Mouse (Mus musculus) cerebellum, adult 9-11 months (tissue): ENCODE results near the gene Ptger4.
A peak's percentile ranks its signal among the peaks of the same experiment; 100 is the strongest.
"Not testable (repeated sequence)": the region's sequence is repeated elsewhere in the genome, so short reads cannot be mapped to it uniquely, and the experiment has no call there.

Experiments used
- DNase-seq: peaks from one replicate; pipeline ENCODE4 v3.0.0; 2022

Gene Ptger4

DNA sequence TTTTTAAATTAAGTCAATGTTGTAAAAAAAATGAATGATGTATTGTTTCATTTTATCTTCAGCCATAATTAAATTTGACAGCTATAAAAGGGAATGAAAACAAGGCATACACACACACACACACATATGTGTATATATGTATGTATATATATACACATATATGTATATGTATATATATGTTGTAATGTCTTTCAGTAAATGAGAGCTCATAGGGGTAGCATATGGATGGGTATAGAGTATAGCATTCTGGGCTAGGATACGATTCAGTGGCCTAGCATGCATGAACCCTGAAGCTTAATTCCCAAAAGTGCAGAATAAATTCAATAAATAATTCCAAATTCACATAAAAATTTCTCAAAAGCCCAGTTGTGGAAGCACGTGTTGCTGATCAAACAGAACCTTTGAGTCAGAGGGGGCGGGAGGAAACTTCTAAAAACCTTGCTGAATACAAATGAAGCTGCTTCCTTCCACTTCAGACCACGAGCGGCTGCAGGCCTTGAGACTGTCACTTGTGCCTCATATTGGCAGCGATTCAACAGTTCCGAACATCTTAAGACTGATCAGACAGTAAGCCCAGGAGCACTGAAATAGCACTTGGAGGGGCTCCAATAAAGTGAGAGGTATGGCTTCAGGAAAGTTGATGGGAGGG is 6.9 kb downstream of the Ptger4 start:
- no peak for DNase-seq

DNA sequence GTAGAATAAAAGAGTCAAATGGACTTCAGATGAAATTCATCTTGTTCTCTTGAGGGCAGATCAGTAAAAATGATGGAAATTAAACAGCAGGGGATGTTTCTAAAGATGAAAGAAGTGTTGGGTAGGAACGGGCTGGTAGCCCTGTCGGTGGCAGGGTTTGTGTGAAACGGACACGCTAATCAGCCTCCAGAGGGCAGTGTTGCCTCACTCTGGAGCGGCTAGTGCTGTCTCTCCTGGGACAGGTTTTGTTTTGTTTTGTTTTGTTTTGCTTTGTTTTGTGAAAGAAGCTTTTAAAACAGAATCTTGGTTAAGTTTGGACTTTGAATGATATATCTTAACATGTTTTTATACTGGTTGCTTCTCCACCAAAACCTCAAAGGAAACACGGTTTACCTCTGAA is 7.4 kb downstream of the Ptger4 start:
- DNase-seq: peak; percentile 31

DNA sequence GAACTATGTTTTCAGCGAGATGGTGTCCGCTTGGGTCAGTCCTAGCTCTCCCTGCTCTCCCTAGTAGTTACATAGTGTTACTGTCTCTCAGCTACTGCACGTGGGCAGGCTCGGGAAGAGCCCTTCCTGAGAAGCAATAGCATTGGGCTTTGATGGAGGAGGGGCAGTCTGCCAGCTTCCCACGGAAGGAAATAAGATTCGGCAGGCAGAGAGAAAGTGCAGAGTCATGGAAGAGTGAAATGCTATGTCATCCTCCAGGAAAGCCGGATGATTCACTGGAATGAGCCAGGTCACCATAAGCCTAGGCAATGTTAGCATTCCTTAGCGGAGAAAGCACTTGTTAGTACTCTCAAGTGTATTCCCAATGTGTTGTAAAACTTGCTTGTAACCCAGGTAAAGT is 8.5 kb downstream of the Ptger4 start:
- DNase-seq: no peak

DNA sequence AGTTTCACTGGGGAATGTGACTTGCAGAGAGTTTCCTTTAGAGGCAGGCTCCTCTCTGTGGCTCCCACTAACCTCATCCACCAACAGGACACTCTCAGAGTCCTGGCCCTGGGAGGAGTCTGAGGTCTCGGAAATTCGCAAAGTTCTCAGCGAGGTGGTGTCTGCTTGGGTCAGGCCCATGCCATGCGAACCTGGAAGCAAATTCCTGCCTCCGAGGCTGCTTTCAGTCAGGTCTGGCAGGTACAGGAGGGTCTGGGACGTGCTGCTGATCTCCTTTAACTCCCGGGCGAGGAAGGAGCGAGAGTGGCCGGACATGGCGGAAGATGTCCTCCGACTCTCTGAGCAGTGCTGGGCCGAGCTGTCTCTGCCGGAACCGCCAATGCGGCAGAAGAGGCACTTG is 9.3 kb downstream of the Ptger4 start:
- no peak for DNase-seq

DNA sequence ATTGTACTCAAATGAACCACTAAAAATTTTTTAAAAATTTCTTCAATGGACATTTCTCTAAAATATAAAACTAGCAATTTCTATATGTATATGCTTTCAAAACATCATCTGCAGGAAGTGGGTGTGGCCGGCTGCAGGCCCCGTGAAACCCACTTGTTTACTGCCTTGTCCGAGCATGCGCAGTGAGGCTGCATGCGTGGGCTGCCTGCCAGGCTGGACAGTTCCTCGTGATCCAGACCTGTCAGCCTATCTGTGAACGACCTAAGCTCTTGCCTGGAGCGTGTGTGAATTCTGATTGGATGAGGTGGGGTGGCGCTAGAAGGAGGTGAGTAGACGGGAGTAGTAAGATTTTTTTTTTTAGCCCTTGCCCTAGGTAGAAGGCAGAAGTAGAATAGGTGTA is 13.2 kb downstream of the Ptger4 start:
- DNase-seq: not testable (repeated sequence)

DNA sequence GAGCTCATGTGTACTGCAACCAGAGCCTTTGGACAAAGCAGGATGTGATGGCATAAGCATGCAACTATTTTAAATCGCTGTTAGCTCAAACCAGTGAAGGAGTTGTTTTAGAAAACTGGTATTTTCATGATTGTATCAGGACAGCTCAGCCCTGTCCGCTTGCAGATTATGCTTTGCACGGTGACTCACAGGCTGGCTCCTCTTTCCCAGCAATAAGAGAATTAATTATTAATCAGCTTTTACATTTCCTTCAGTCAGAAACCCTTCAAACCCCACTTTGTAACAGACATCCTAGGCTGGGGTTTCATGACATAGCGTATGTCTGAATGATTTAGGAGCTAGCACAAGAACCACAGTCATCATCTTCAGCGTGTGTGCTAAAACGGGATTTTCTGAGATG is 23.5 kb downstream of the Ptger4 start:
- no peak for DNase-seq

DNA sequence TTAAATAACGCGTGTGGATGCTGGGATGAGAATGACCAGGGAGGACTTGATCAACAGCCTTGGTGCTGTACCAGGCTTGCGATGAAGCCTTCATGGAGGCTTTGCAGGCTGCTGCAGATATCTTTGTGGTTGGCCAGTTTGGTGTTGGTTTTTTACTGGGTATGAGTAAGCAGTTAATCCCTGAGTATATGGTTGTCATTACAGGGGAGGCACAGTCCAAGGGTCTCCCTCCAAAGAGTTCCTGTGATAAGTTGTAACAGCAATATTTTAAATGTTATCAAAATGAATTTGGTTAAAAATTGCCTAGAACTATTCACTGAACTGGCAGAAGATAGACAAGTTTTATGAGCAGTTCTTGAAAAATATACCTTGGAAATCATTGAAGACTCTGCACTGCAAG is 34.9 kb downstream of the Ptger4 start:
- DNase-seq: no peak

DNA sequence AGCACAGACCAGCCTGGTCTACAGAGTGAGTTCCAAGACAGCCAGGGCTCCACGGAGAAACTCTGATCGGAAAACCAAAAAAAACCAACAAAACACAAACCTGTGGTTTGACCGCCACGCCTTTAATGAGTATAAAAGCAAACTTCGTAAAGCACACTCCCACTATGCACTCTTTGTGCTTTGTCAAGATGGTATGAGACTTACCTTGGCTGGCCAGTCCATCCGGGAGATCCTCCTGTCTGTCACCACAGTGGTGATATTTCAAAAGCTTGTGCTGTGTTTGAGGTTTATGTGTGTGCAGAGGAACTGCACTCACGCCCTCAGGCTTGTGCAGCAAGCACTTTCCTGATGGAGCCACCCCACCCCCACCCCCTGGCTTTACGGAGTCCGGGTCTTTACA is 38.8 kb downstream of the Ptger4 start:
- no peak for DNase-seq

DNA sequence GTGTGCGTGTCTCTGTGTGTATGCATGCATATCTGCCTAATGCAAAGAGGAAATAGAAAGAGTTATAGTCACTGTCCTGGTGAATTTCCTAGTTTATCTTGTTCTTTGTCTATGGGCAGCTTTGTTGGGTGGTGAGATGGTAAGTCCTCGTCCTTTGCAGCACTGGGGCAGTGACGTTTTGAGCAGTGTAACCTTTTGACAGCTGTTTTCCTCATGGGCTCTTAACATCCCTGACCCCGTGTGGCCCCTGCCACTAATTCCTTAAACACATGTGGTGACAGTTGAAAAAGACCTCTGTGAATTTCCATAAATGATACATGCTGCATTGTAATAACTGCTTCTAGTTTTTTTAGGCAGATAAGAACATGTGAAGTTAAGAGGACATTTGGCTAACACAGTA is 47.3 kb downstream of the Ptger4 start:
- DNase-seq: no peak

DNA sequence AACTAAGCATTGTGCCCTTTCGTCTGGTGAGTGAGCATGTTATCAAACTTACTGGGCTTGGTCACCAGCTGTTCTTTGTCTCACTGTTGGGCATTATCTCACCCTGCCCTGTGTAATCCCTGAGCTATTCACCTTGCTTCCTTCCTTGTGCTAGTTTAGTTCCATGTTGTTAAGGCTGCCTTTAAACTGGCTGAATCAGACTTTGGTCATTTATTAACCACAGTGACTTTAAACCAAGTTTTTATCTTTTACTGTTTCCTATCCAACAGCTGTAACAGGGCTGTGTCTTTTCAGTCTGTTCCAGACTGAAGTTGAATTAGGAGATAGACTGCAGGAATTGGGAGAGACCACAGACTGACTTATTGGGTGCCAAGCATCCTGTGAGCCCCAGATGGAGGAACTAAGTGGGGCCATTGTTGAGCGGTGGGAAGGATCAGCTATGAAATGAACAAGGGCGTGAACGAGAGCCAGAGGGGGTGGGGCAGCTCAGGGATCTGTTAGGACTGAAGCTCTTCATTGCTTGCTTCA is 47.9 kb downstream of the Ptger4 start:
- DNase-seq: no peak

DNA sequence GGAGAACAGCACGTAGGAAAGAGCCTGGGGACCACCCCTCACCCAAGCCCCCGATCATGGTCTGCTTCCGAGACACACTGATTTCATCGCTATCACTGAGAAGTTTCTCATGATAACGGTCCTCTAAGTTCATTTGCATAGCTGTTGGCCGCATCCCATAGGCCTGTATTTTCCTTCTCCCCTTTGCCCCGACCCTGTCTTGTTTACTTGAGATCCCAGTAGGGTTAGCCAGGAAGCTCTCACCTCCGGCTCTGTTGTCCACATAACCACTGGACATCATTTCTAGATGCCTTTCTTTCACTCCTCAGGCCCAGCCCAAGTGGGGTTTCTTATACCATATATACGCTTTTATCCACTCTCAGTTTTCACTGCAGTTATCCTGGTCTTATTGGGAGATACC is 49.1 kb downstream of the Ptger4 start:
- DNase-seq: no peak

DNA sequence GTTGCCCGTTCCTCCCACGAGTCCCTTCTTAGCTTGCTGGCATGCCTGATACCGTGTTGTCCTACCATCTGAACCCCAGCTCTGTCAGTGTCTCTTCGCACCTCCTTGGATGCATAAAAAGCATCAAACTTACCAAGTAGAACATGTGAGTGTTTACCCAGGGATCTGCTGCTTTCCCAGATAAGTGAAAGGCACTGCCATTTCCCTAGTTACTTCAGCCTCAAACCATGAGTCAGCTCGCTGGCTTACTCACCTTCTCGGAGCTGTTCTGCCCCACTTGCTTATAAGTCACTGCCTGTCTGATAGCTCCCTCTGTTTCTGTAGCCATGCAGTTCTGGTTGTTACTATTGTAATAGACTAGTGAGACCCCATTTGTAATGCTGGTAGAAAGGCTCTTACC is 49.5 kb downstream of the Ptger4 start:
- no peak for DNase-seq

DNA sequence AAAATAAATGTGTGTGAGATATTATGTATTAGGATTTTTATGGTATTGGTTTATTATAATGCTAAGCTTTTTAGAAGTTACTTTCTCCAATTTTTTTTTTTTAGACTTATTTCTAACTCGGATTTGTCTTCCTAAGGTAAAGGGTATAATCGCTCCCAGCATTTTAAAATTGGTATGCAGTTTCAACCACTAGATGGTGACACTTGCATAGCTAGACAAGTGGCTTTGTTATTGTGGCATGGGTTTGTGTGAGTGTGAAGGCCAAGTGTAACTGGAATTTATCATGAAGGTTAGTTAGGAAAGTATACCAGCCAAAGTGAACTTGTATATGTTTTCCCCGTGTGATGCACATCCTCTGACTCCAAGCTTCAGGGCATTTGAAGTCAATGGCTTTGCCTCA is 50.2 kb downstream of the Ptger4 start:
- DNase-seq: no peak

DNA sequence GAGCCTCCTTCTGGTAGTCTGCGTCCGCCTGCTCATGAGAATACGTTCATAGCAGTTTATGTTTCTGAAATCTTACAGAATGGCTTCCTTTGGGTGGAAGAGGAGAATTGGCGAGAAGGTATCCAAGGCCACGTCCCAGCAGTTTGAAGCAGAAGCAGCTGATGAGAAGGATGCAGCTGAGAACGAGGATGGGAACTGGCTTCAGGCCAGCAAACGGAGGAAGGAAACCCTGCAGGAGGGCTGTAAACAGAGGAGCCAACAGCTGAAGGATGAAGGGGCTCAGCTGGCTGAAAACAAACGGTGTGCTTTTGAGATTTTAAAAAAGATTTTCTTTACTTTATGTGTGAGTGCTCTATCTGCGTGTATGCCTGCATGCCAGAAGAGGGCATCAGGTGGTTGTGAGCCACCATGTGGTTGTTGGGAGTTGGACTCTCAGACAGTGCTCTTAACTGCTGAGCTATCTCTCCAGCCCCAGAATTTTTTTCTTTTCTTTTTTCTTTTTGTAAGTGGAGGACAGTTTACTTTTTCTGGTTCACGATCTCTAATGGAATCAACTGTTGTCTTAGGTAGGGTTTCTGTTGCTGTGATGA is 54.4 kb downstream of the Ptger4 start:
- peak; percentile 19 for DNase-seq

DNA sequence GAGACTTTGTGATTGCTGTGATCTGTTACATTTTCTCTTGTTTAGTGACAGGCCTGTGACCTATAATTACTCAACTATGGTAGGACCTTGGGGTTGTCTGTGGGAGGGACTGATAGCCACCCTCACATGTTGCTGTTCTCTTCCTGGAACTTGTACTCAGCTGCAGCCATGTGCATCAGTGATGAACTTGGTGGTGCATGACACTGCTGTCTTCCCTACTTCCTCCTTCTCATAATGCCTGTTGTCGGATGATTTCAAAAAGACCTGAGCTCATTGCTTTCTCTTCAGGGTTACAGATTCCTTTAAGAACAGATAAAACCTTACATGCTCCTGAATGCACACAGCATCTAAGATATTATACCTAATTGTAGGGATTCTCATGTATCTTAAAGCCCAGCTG is 56.0 kb downstream of the Ptger4 start:
- DNase-seq: no peak

DNA sequence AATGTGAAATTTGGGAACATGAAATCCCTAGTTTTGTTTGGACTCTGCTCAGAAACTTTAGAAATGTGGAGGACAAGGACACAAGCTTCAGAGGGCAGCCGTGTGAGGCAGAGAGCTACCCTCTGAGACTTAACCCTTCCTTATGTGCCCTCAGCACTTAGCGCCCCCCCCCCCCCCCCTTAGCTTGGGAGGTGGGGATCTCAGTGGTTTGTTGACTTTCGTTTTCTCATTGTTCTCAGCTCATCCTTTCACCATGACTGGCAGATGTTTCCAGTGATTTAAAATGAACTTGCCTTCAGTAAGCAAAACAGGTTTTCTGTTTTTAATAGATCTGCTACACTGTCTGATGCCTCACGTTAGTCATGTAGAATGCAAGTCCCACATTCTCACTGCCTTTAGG is 56.9 kb downstream of the Ptger4 start:
- no peak for DNase-seq

DNA sequence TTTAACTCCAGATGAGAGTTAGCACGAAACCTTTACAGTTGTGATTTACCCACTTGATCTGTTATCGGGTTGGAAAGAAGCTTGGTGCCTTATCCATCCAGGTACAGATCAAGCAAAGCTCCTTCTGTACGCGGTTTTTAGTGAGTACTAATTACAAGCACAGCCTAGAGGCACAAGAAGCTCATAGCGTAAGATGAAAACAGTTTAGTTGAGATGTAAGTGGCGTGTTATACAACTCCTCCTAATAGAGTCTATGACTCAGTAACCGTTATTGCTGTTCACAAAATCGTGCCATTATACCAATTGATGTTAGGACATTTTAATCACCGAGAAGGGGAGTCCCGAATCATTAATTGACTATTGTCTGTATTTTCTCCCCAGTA is 57.7 kb downstream of the Ptger4 start:
- no peak for DNase-seq

DNA sequence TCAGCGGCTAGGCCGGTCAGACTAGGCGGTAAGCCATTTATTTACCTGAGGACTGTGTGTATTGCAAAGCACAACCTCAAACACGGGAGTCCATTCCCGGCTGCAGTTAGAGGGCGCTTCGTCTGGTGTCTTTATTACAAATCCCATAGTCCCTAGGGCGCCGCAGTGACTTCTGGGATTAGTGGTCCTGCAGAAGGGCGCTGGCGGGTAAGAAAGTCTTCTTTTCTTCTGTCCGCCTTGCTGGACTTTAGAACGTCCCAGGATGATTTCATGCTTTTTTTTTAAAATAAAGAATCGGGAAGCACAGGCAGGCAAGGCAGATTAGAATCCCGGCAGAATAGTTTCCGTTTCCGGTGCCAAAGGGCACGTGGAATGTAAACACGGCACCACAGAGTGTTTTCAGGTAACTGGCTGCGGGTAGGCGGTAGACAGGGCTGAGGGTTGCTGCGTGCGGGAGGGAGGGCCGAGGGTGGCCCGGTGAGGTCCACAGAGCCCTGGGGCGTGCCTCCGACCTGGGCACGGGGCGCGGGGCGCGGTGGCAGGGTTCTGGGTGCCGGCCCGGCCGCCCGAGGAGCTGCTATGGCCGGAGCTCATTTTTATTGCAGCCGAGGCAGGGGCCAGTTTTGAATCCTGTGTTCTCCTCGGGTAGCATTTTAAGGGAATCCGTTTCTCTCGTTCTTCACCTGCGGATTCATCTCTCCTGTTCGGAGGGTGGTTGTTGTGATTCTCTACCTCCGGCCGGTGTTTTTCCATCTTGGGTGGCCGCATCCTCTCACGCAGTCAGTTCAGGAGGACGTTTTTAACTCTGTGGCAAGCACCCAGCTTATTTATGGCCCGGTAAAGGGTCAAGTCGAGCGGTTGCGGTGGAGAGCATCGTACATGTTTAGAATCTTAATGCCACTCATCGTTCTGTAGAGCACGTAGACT is 58.4 kb downstream of the Ptger4 start, which contains the start of gene Ttc33:
Gene Ttc33, plus strand, starts transcription at position 160 of the 927 bp plus-strand sequence.
- DNase-seq: peak; percentile 84

DNA sequence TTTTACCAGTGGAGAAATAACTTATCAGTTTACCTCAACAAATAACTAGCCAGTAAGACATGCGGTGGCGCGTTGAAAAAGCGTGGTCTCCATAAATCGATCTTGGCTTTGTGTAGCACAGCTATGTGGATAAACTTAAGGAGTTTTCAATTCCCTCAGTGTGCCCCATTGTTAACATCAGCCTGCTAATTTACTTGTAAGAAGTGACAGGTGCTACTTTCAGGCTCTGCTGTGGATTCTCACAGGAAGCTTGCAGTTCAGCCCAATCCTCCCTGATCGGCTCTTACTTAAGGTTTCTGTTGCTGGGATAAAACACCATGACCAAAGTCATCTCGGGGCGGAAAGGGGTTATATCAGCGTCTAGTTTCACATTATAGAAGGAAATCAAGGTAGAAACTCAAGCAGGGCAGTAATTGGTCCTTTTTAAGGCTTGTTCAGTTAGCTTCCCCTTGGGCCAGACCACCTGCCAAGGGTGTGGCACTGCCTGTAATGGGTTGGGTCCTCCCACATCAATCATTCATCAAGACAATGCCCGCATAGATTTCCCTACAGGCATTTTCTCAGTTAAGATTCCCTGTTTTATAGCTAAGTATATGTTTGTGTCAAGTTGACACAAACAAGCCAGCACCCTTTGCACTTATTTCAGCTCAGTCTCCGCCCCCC is 59.2 kb downstream of the Ptger4 start:
- DNase-seq: peak; percentile 36

DNA sequence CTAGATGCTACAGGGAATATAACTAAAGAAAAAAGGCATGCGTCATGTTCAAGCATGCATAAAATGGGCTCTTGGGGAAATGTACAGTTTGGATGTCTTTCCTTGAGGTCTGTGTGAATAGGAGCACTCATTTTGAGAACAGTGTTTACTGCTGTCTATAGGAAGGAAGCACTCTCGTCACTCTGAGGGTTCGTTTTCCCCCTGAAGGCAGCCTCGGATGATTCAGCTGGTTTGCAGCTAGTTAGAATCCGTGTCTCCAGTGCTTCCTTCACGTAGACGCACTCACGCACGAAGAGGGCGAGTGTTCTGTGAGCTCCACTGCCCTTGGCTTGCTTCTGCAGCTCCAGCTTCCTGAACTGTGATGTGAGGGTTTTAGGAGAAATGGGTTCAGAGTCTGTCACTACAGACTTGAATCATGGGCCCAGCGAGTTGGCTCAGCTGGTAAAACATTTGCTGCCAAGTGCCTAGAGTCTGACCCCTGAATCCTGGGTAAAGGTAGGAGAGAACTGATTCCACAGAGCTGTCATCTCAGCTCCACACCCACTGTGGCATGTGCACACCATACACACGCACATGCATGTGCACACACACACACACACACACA is 70.7 kb downstream of the Ptger4 start:
- no peak for DNase-seq

DNA sequence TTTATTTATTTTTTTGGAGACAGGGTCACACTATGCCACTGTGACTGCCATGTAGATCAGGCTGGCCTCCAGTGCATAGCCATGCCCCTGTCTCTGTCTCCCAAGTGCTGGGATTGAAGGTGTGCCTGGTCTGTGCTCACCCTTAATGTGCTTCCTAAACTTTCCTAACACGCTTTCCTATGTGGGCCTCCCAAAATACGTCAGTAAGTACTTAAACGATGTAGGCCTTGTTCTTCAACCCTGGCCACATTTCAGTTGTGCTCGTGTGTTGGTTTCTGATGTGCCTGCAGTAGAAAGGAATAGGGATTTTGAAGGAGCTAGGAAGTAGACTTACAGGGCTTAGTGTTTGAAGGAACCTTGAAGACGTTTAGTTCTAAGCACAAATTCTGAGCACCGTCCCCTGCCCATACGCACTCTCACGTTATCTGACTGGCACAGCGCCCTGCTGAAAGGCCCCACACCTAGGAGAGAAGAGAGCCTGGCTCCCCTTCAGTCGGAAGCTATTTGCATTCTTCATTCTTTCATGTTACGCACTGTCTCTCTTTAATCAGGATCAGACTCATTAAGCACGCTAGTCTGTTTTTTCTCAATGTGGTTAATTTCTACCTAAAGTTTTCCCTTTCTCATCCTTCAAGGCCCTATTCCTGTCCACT is 78.7 kb downstream of the Ptger4 start:
- DNase-seq: no peak

DNA sequence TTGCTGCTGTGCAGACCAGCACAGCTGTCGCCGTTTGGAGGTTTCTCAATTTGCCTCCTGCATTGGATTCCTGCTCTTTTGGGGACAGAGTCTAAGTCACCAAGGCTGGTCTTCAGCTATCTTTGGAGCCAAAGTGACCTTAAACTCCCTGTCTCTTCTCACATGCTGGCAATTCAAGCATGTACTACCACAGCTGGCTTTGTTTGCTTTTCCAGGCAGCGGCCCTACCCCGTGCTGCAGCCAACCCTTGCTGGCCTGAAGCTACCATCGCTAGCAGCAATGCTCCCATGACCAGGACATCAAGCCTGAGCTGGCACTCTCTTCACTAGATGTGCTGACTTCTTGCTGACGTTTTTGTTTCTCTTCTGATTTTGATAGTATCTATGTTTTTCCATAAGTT is 85.2 kb downstream of the Ptger4 start:
- no peak for DNase-seq
